Mouse (Mus musculus) monocyte, adult 5-6 weeks (primary cell): Measurements from ENCODE around the gene Abhd5. TPM values are rescaled to one million over a fixed set of nuclear protein-coding genes. Genes with fewer than 3 reads are reported as not detected.

Source experiments
- ATAC-seq: fragments of 153-309, 156-312 bp; replicated peaks from 2 replicates; pipeline ENCODE4 v1.8.0; 2017; ENCODE audit warnings: mild to moderate bottlenecking; ENCODE audit not compliant: low TSS enrichment, insufficient number of reproducible peaks, severe bottlenecking, poor library complexity, low FRiP score
- total RNA-seq: library from RNA; stranded (forward); fragments of 200-1000, 200-491, 200-594 nt; gene quantifications from 3 replicates; pipeline ENCODE4 v1.2.3, GENCODE M21; 2017

Gene Abhd5
- total RNA-seq, 1 experiment from 2014 or later, result 27.3 TPM

GRCm38 (mm10) chr9:122397156-122397555 lies 45.7 kb downstream of the Abhd5 start:
- ATAC-seq, result no peak

- ATAC-seq, result no peak
Measured at GRCm38 (mm10) chr9:122398746-122399145, 47.3 kb downstream of the Abhd5 start.

GRCm38 (mm10) chr9:122401239-122401638 lies 49.8 kb downstream of the Abhd5 start:
- ATAC-seq, result no peak

DNA sequence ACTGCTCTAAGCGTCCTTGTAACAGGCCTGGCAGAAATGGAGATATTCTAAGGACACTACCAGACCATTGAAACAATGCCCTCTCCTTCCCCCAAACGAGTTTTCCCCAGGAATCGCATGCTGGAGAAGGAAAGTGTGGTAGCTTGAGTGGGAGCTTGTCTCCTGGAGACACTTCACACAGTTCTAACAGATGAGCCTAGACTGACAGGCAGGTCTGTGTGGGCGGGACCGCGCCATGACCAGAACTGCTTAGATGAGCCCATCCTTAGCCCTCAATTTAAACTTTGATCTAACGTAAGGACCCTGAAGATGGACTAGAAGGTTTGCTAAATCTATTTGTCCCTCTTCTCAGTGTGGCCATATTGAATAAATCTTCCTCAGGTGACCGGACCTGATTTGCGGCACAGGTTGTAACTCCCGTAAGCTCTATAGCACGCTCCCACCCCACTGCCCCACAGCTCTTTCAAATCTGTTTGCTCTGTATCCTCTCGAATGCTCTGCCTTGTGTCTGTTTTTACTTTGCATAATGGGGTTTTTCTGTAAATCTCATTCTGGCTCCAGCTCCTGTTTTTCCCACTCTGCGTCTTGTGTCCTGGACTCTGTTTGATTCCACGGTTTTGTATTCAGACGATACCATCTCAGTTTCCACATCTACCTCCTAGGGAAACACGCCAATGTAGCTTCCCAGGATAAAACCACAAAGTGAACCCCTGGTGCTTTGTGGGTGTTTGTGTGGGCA lies 59.2 kb downstream of the Abhd5 start:
- no peak for ATAC-seq

- ATAC-seq, result no peak
Measured at GRCm38 (mm10) chr9:122414648-122415047, 63.2 kb downstream of the Abhd5 start.

DNA sequence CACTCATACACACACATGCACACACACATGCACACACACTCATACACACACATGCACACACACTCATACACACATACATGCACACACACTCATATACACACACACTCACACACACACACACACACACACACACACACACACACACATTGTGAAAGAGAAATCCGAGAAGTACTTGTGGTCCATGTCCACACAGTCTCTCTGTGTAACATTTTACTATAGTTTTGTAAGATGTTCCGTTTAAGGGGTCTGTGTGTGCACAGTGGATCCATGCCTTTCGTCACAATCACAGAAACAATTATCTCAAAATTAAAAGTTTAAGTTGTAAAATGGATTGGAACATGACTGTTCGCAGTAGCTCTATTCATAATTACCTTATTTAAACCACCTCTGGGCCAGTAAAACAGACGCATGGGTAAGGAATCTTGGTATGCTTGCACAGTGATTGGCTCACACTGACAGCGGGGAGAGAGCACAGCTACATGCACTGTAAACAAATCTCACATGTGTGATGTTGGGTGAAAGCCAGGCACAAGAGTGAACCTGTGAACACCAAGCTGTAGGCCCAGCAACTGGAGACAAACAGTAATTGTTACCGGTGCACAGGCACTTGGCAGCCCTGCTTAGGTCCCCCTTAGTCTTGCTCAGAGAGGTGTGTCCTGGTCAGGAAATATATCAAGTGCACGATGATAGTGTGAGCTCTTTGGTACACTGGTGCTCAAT lies 63.8 kb downstream of the Abhd5 start:
- no peak for ATAC-seq

DNA sequence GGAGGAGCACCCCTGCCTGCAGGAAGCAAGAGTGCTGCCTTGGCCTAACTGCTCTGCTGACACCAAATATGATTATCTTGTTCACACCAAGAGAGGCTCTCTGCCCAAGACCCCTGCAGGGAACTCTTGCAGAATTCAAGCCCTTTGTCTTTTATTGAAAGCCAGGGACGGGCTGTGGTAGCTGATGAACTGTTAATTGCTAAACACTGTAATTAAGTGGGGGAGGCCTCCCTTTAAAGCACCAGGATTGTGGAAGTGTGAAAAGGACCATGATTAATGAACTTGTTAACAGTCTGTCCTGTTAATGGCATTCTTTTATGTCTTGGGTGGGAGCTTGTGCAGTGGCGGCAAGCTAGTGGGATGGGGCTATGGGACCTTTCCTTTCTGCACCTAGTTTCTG lies 65.2 kb downstream of the Abhd5 start:
- ATAC-seq, result no peak

DNA sequence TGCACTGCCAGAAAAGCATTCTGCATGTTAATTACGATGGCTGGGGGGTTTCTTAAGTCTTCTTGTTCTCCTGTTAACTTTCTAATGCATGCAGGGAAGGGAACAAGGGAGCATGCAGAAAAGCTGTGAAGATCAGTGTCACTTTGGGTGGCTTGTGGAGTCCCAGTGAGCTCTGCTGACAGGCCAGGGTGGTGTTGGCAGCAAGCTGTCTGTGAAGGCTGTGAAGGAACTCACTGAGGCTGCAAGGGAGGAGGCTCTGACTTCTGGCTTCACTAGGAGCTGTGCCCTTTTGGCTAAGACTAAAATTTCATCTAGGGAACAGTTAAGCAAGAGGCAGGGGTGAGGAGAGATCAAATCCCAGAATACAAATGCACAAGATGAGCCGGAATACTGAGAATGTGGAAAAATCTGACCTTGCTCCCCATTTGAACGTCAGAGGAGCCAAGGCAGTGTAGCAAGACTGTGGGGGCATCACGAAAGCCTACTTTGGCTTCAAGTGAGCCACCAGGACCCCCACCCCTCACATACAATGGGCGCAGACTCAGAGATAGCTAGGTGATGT lies 68.9 kb downstream of the Abhd5 start:
- no peak for ATAC-seq

- 0 out of 2 replicates have a peak, but pooled peaks have one; percentile 46 for ATAC-seq
Measured at GRCm38 (mm10) chr9:122420772-122421764, 69.7 kb downstream of the Abhd5 start.

GRCm38 (mm10) chr9:122421911-122422310 lies 70.5 kb downstream of the Abhd5 start:
- ATAC-seq, result no peak

- ATAC-seq, result no peak
Measured at GRCm38 (mm10) chr9:122422706-122423105, 71.3 kb downstream of the Abhd5 start.

DNA sequence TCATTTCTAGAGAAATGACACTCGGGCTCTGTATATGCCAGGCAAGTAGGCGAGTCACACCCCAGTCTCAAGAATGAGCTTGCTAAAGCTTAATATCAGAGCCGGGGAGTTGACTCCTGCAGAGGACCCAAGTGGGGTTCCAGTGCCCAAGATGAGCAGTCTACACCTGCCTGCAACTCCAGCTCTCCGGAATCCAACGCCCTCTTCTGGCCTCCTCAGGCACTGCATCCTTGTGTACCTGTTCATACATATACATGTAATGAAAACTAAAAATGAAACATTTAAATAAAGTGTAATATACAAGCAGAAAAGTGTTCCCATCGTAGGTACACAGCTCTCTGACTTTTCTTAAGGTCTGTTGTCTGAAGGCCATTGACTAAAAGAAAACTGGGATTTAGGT lies 71.7 kb downstream of the Abhd5 start:
- no peak for ATAC-seq

DNA sequence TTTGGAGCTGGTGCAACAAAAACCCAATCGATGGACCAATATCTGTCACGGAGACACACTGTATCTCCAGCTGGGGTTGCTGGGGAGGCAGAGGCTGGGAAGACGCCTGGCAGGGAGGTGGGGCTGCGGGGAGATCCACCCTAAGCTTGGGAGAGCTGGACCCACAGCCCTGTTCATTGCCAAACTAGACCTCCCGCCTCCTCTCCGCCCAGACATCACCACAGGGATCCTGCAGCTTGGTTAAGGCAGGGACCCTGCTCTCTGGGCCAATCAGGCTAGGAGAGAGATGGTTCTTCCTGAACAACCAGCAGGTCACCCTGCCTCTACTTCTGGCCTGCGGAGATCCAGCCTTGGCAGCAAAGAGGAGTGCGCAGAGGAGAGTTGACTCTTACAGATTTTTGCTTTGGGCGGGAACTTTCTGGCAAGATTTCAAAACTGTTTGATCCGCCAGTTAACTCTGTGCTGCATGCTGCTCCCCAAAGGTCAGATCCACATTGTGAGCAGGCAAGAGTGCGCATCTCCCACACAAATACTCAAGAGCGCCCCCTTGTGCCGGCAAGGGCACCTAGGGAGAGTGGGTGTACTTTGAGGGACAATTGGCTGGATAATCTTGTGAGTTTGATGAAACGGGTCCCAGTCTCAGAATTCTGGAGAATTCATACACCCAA lies 73.7 kb downstream of the Abhd5 start:
- no peak for ATAC-seq

GRCm38 (mm10) chr9:122429058-122429649 lies 77.7 kb downstream of the Abhd5 start:
- no peak for ATAC-seq

GRCm38 (mm10) chr9:122429685-122430084 lies 78.3 kb downstream of the Abhd5 start:
- no peak for ATAC-seq
